Mouse (Mus musculus) stomach, postnatal 0 days (tissue): ENCODE results near the gene Polg2. TPM values are rescaled to one million over a fixed set of nuclear protein-coding genes. Genes with fewer than 3 reads are reported as not detected.
"Not testable (repeated sequence)": the region's sequence is repeated elsewhere in the genome, so short reads cannot be mapped to it uniquely, and the experiment has no call there.

Experiments used
- ATAC-seq: fragments of 200-750 bp; cut with Nextera tagmentation; 2 replicates; pipeline ENCODE4 v1.8.0; 2017; ENCODE audit not compliant: low FRiP score, low TSS enrichment
- DNase-seq: peaks from one replicate; pipeline ENCODE4 v3.0.0-alpha.2; 2016; ENCODE audit warnings: low spot score
- H3K27ac ChIP-seq: fragments of 300-500 bp; sonication (generic); replicated peaks from 2 replicates; pipeline ENCODE4 v1.5.1; 2014; ENCODE audit warnings: mild to moderate bottlenecking, control low read depth
- H3K27me3 ChIP-seq: fragments of 300-500 bp; sonication (generic); 2 replicates; pipeline ENCODE4 v1.6.1; 2014; ENCODE audit warnings: low read length; ENCODE audit not compliant: control insufficient read depth, insufficient read depth
- H3K36me3 ChIP-seq: fragments of 300-500 bp; sonication (generic); 2 replicates; pipeline ENCODE4 v1.6.1; 2014; ENCODE audit warnings: low read length, mixed read lengths; ENCODE audit not compliant: control insufficient read depth, insufficient read depth
- H3K4me1 ChIP-seq: fragments of 300-500 bp; sonication (generic); replicated peaks from 2 replicates; pipeline ENCODE4 v1.6.1; 2014; ENCODE audit warnings: antibody characterized with exemption; ENCODE audit not compliant: control insufficient read depth, insufficient read depth
- H3K4me2 ChIP-seq: fragments of 300-500 bp; sonication (generic); replicated peaks from 2 replicates; pipeline ENCODE4 v1.6.1; 2014; ENCODE audit warnings: low read depth, mild to moderate bottlenecking, control low read depth, moderate library complexity
- H3K4me3 ChIP-seq: fragments of 300-500 bp; sonication (generic); 2 replicates; pipeline ENCODE4 v1.5.1; 2014; ENCODE audit warnings: low read depth, low read length, control low read depth
- H3K9ac ChIP-seq: fragments of 300-500 bp; sonication (generic); 2 replicates; pipeline ENCODE4 v1.6.1; 2014; ENCODE audit warnings: mild to moderate bottlenecking, low read length, control low read depth, mixed read lengths
- H3K9me3 ChIP-seq: fragments of 300-500 bp; sonication (generic); 2 replicates; pipeline ENCODE4 v1.6.1; 2016; ENCODE audit warnings: low read length; ENCODE audit not compliant: control insufficient read depth
- CTCF ChIP-seq: IDR thresholded peaks from 2 replicates; pipeline ENCODE4 v1.5.1; 2016; ENCODE audit warnings: antibody characterized with exemption, low read depth, mild to moderate bottlenecking, moderate library complexity
- EP300 ChIP-seq: optimal IDR thresholded peaks from 2 replicates; pipeline ENCODE3; 2016; ENCODE audit warnings: antibody characterized with exemption
- WGBS: fragments of 180-500 bp; shearing (Covaris S2); extraction: QIAGEN DNeasy Blood & Tissue Kit; methylation state at CpG from one replicate; pipeline ENCODE4 v1.1.7; 2014; 5-methylcytosine and 5-hydroxymethylcytosine counted together
- polyA plus RNA-seq: library from polyadenylated mRNA; unstranded; fragments of >200 nt; fragmentation: Nextera tagmentation; extraction: Ambion mirVana; gene quantifications from 2 replicates; pipeline ENCODE4 v1.2.1, GENCODE M21; 2015

The Polg2 gene
- polyA plus RNA-seq, 1 experiment from 2014 or later = 8.9 TPM

- Histone ChIP-seq H3K27ac (no peak overlapping the region), H3K9me3 (no peaks in the 10 kb centered on the region), H3K4me1 (no peaks in the 10 kb centered on the region), H3K27me3 (no peaks in the 10 kb centered on the region), H3K36me3 (no peaks in the 10 kb centered on the region), H3K4me3 (no peak overlapping the region), H3K4me2 (no peak overlapping the region), H3K9ac (no peak overlapping the region)
- WGBS = 93% methylated on average over 3 of the region's 3 CpGs
- ATAC-seq (no peak), DNase-seq (no peak)
- TF ChIP-seq CTCF (no peak), EP300 (no peak)
Observed at GRCm38 (mm10) chr11:106741826-106742225, 37.5 kb downstream of the Polg2 start.

- Histone ChIP-seq H3K4me3 (no peak overlapping the region), H3K36me3 (no peaks in the 10 kb centered on the region), H3K4me1 (no peaks in the 10 kb centered on the region), H3K27ac (no peak overlapping the region), H3K4me2 (no peak overlapping the region), H3K9me3 (no peaks in the 10 kb centered on the region), H3K9ac (no peak overlapping the region), H3K27me3 (no peaks in the 10 kb centered on the region)
- no peak for DNase-seq
- TF ChIP-seq EP300 (no peak), CTCF (no peak)
- ATAC-seq = no peak
- WGBS = 75% methylated on average over 6 of the region's 6 CpGs
Observed at GRCm38 (mm10) chr11:106741232-106741631, 38.1 kb downstream of the Polg2 start.

GRCm38 (mm10) chr11:106740724-106741123 is 38.6 kb downstream of the Polg2 start:
- not testable (repeated sequence) for H3K4me2 ChIP-seq, H3K27ac ChIP-seq, ATAC-seq, H3K9ac ChIP-seq, H3K4me3 ChIP-seq, H3K9me3 ChIP-seq, H3K27me3 ChIP-seq, H3K36me3 ChIP-seq, H3K4me1 ChIP-seq, DNase-seq
- WGBS = 92% methylated on average over 5 of the region's 8 CpGs
- peak; percentile 21; the same call in 1 of the 2 replicates for TF ChIP-seq CTCF

GRCm38 (mm10) chr11:106739116-106739515 is 40.2 kb downstream of the Polg2 start:
- TF ChIP-seq CTCF = no peak
- no peak for TF ChIP-seq EP300
- no peak for DNase-seq
- no peak overlapping the region for H3K4me2 ChIP-seq

GRCm38 (mm10) chr11:106737178-106737621 is 42.1 kb downstream of the Polg2 start:
- peak; percentile 36; the same call in 1 of the 2 replicates for ATAC-seq
- Histone ChIP-seq H3K9ac (no peak overlapping the region), H3K27me3 (no peaks in the 10 kb centered on the region), H3K4me3 (no peak overlapping the region), H3K27ac (no peak overlapping the region), H3K9me3 (no peaks in the 10 kb centered on the region), H3K4me2 (no peak overlapping the region), H3K4me1 (no peaks in the 10 kb centered on the region), H3K36me3 (no peaks in the 10 kb centered on the region)
- no peak for DNase-seq
- TF ChIP-seq CTCF (no peak), EP300 (no peak)
- WGBS = 40% methylated on average over 12 of the region's 12 CpGs

More at GRCm38 (mm10) chr11:106739116-106739515, 40.2 kb downstream of the Polg2 start:
- H3K36me3 ChIP-seq = no peaks in the 10 kb centered on the region
- no peak overlapping the region for H3K4me3 ChIP-seq
- WGBS = 93% methylated on average over 2 of the region's 2 CpGs
- H3K9me3 ChIP-seq = no peaks in the 10 kb centered on the region
- no peak overlapping the region for H3K9ac ChIP-seq
- no peak overlapping the region for H3K27ac ChIP-seq
- no peaks in the 10 kb centered on the region for H3K27me3 ChIP-seq
- no peaks in the 10 kb centered on the region for H3K4me1 ChIP-seq
- no peak for ATAC-seq

GRCm38 (mm10) chr11:106736614-106737013 is 42.7 kb downstream of the Polg2 start:
- no peaks in the 10 kb centered on the region for H3K27me3 ChIP-seq
- no peaks in the 10 kb centered on the region for H3K4me1 ChIP-seq
- no peak for TF ChIP-seq CTCF
- no peak for TF ChIP-seq EP300
- no peak for DNase-seq
- H3K4me2 ChIP-seq = no peak overlapping the region
- ATAC-seq = no peak
- no peaks in the 10 kb centered on the region for H3K36me3 ChIP-seq
- H3K4me3 ChIP-seq = no peak overlapping the region
- no peaks in the 10 kb centered on the region for H3K9me3 ChIP-seq
- no peak overlapping the region for H3K9ac ChIP-seq
- 84% methylated on average over 3 of the region's 3 CpGs for WGBS
- H3K27ac ChIP-seq = no peak overlapping the region
